Mouse (Mus musculus) forebrain, embryonic 16.5 days (tissue): ENCODE data around the gene Slc8a1. TPM values are rescaled to one million over a fixed set of nuclear protein-coding genes. Genes with fewer than 3 reads are reported as not detected.

Experiments
- ATAC-seq: fragments of 200-750 bp; cut with Nextera tagmentation; 2 replicates; pipeline ENCODE4 v1.8.0; 2017; ENCODE audit warnings: mild to moderate bottlenecking, moderate library complexity
- H3K27ac ChIP-seq: fragments of 300-500 bp; sonication (generic); 2 replicates; pipeline ENCODE4 v1.5.1; 2014; ENCODE audit warnings: low read length, control low read depth
- H3K27me3 ChIP-seq: fragments of 300-500 bp; sonication (generic); replicated peaks from 2 replicates; pipeline ENCODE4 v1.6.1; 2014; ENCODE audit warnings: low read length; ENCODE audit not compliant: control insufficient read depth, insufficient read depth
- H3K36me3 ChIP-seq: fragments of 300-500 bp; sonication (generic); 2 replicates; pipeline ENCODE4 v1.6.1; 2014; ENCODE audit not compliant: control insufficient read depth, insufficient read depth
- H3K4me1 ChIP-seq: fragments of 300-500 bp; sonication (generic); replicated peaks from 2 replicates; pipeline ENCODE4 v1.6.1; 2014; ENCODE audit warnings: low read length; ENCODE audit not compliant: control insufficient read depth, insufficient read depth
- H3K4me2 ChIP-seq: fragments of 300-500 bp; sonication (generic); 2 replicates; pipeline ENCODE4 v1.6.1; 2014; ENCODE audit warnings: mild to moderate bottlenecking, low read length, control low read depth
- H3K4me3 ChIP-seq: fragments of 300-500 bp; sonication (generic); replicated peaks from 2 replicates; pipeline ENCODE4 v1.5.1; 2014; ENCODE audit warnings: mild to moderate bottlenecking, low read length, control low read depth
- H3K9ac ChIP-seq: fragments of 300-500 bp; sonication (generic); replicated peaks from 2 replicates; pipeline ENCODE4 v1.6.1; 2014; ENCODE audit warnings: low read depth, low read length, control low read depth
- H3K9me3 ChIP-seq: fragments of 300-500 bp; sonication (generic); 2 replicates; pipeline ENCODE4 v1.6.1; 2016; ENCODE audit warnings: low read length; ENCODE audit not compliant: control insufficient read depth
- WGBS: fragments of 180-500 bp; shearing (Covaris S2); extraction: QIAGEN DNeasy Blood & Tissue Kit; methylation state at CpG from one replicate; pipeline ENCODE4 v1.1.7; 2014; 5-methylcytosine and 5-hydroxymethylcytosine counted together
- polyA plus RNA-seq: library from polyadenylated mRNA; unstranded; fragments of >200 nt; fragmentation: Nextera tagmentation; extraction: Ambion mirVana; gene quantifications from 2 replicates; pipeline ENCODE4 v1.2.1, GENCODE M21; 2015

Gene Slc8a1
- polyA plus RNA-seq, 1 experiment from 2014 or later = 21.7 TPM

DNA sequence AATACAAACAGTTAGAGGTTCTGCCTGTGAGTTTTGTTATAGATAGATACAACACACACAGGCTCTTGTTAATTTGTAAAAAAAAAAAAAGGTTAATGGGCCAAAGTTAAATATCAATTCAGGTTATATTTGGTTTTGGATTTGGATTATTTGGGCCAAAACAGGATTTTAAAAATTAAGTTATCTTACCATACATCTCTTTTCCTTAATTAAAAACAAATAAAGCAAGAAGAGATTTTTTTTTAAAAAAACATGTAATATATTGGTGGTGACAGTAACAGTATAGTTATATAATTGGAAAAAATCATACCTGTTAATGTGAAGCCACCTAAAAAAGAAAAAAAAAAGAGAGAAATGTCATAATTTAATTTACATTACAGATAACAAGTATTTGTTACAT, 296.7 kb downstream of the Slc8a1 start, which contains the start of gene Gm11096:
Gm11096 (plus strand) TSS at position 301 of the 400 bp plus-strand sequence.
- H3K9me3 ChIP-seq = no peaks in the 10 kb centered on the region
- H3K27ac ChIP-seq = no peak within 1 kb of the TSS
- H3K4me1 ChIP-seq = no peaks in the 10 kb centered on the region
- H3K9ac ChIP-seq = no peak within 1 kb of the TSS
- H3K27me3 ChIP-seq = no peaks in the 10 kb centered on the region
- no peak for ATAC-seq
- H3K4me2 ChIP-seq = no peak within 1 kb of the TSS
- H3K36me3 ChIP-seq = peaks cover 4% of the 10 kb centered on the region
- H3K4me3 ChIP-seq = no peak within 1 kb of the TSS

DNA sequence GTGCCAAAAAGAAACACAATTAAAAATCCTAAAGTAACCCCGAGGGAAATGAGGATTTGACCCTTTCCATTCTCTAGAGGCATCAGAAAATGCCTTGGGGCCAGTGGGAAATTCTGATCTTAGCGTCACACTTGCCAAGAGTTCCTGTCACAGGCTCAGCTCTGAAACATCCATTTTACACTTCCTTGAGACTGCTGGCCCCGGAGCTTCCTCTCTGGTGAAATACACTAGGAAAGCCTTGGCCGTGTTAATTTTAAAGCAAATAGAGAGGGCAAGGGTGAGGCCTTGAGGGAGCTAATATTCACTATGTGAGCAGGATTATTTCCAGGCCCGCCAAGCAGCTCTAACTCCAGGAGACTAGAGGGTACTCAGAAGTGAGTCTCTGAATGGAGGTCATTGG, 305.0 kb downstream of the Slc8a1 start:
- WGBS = 61% methylated on average over 5 of the region's 5 CpGs
- H3K36me3 ChIP-seq = peaks cover 2% of the 10 kb centered on the region; the same call in 1 of the 2 replicates
- no peak overlapping the region for H3K4me2 ChIP-seq
- no peaks in the 10 kb centered on the region for H3K9me3 ChIP-seq
- H3K27ac ChIP-seq = no peak overlapping the region
- H3K9ac ChIP-seq = no peak overlapping the region
- no peak overlapping the region for H3K4me3 ChIP-seq
- no peak for ATAC-seq
- H3K27me3 ChIP-seq = no peaks in the 10 kb centered on the region
- H3K4me1 ChIP-seq = no peaks in the 10 kb centered on the region

DNA sequence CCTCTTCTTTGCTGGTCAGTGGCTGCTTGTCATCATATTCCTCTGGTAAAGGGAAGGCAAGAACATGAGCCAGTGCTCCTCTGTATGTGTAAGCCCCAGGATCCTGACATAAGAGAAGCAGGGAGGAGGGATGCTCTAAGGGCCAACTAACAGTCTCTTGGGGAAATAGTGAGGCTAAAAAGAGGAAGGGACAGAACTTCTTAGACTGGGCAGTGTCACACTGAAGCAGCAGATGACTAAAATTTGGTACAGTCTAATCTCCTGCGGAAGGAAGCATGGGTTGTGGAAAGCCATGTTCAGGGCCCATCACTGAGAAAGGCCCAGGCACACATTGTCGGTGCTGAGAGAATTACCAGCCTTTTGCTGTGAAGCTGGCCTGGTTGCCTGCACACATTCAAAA, 305.4 kb downstream of the Slc8a1 start:
- 85% methylated on average over 2 of the region's 2 CpGs for WGBS
- no peaks in the 10 kb centered on the region for H3K4me1 ChIP-seq
- H3K27ac ChIP-seq = no peak overlapping the region
- H3K4me3 ChIP-seq = no peak overlapping the region
- no peak overlapping the region for H3K9ac ChIP-seq
- ATAC-seq = no peak
- H3K27me3 ChIP-seq = no peaks in the 10 kb centered on the region
- no peak overlapping the region for H3K4me2 ChIP-seq
- no peaks in the 10 kb centered on the region for H3K9me3 ChIP-seq
- H3K36me3 ChIP-seq = no peaks in the 10 kb centered on the region; the same call in 1 of the 2 replicates

- peak overlapping the region; percentile 46 for H3K27ac ChIP-seq
Measured at GRCm38 (mm10) chr17:81427245-81427644, 310.9 kb downstream of the Slc8a1 start.

GRCm38 (mm10) chr17:81424256-81424912, 313.8 kb downstream of the Slc8a1 start:
- no peak for ATAC-seq
- H3K27me3 ChIP-seq = no peaks in the 10 kb centered on the region
- no peak overlapping the region for H3K4me3 ChIP-seq
- peaks cover 11% of the 10 kb centered on the region for H3K4me1 ChIP-seq
- H3K9me3 ChIP-seq = no peaks in the 10 kb centered on the region
- H3K27ac ChIP-seq = no peak overlapping the region
- 53% methylated on average over 10 of the region's 10 CpGs for WGBS
- no peak overlapping the region for H3K9ac ChIP-seq
- no peaks in the 10 kb centered on the region for H3K36me3 ChIP-seq
- H3K4me2 ChIP-seq = no peak overlapping the region

More at GRCm38 (mm10) chr17:81427245-81427644, 310.9 kb downstream of the Slc8a1 start:
- H3K4me1 ChIP-seq = peaks cover 6% of the 10 kb centered on the region
- no peaks in the 10 kb centered on the region; the same call in 1 of the 2 replicates for H3K36me3 ChIP-seq
- no peak overlapping the region for H3K9ac ChIP-seq
- H3K9me3 ChIP-seq = no peaks in the 10 kb centered on the region
- no peaks in the 10 kb centered on the region for H3K27me3 ChIP-seq
- no peak overlapping the region for H3K4me2 ChIP-seq
- WGBS = 75% methylated on average over 7 of the region's 7 CpGs
- H3K4me3 ChIP-seq = no peak overlapping the region
- peak; percentile 36; the same call in 1 of the 2 replicates for ATAC-seq

- peak overlapping the region; percentile 60 for H3K27ac ChIP-seq
- peaks cover 11% of the 10 kb centered on the region for H3K4me1 ChIP-seq
- 26% methylated on average over 10 of the region's 10 CpGs for WGBS
- peak; percentile 92 for ATAC-seq
- no peaks in the 10 kb centered on the region for H3K9me3 ChIP-seq
- H3K4me3 ChIP-seq = no peak overlapping the region
- H3K9ac ChIP-seq = no peak overlapping the region
- H3K27me3 ChIP-seq = no peaks in the 10 kb centered on the region
- no peaks in the 10 kb centered on the region for H3K36me3 ChIP-seq
- no peak overlapping the region for H3K4me2 ChIP-seq
Measured at GRCm38 (mm10) chr17:81419802-81420459, 318.2 kb downstream of the Slc8a1 start.

- no peak overlapping the region for H3K4me3 ChIP-seq
- H3K9me3 ChIP-seq = no peaks in the 10 kb centered on the region
- no peak overlapping the region for H3K27ac ChIP-seq
- ATAC-seq = no peak
- no peak overlapping the region for H3K9ac ChIP-seq
- no peak overlapping the region for H3K4me2 ChIP-seq
- no peaks in the 10 kb centered on the region for H3K27me3 ChIP-seq
- no peaks in the 10 kb centered on the region for H3K36me3 ChIP-seq
- WGBS = 90% methylated on average over 6 of the region's 6 CpGs
- peaks cover 5% of the 10 kb centered on the region for H3K4me1 ChIP-seq
Measured at GRCm38 (mm10) chr17:81416361-81417114, 321.6 kb downstream of the Slc8a1 start.

DNA sequence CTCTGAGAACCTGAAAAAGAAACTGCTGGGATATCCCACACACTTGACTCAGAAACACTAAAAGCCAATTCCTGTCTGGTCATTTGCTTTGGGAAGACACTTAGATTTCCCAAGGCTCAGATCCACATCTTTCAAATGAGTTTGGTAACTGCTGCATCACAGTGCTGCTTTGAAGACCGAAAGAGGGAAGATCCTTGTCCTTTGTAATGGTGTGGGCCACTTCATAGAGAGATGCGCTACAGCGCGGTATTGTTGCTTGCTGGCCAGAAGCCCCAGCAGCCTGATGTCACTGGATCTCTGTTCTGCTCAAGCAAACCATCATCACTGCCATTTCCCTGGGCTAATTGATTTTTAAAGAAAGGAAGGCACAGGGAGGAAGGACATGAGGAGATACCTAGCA, 325.4 kb downstream of the Slc8a1 start:
- Histone ChIP-seq H3K9ac (no peak overlapping the region), H3K9me3 (no peaks in the 10 kb centered on the region), H3K4me2 (no peak overlapping the region), H3K4me1 (no peaks in the 10 kb centered on the region), H3K4me3 (no peak overlapping the region), H3K36me3 (peaks cover 5% of the 10 kb centered on the region), H3K27ac (no peak overlapping the region), H3K27me3 (no peaks in the 10 kb centered on the region)
- ATAC-seq = no peak
- WGBS = 92% methylated on average over 4 of the region's 4 CpGs

GRCm38 (mm10) chr17:81404225-81404624, 334.0 kb downstream of the Slc8a1 start:
- peak overlapping the region; percentile 47; the same call in 1 of the 2 replicates for H3K27ac ChIP-seq
- H3K4me3 ChIP-seq = no peak overlapping the region
- peaks cover 33% of the 10 kb centered on the region for H3K4me1 ChIP-seq
- no peak overlapping the region for H3K4me2 ChIP-seq
- no peak overlapping the region for H3K9ac ChIP-seq
- H3K36me3 ChIP-seq = peaks cover 9% of the 10 kb centered on the region
- no peaks in the 10 kb centered on the region for H3K27me3 ChIP-seq
- no peaks in the 10 kb centered on the region for H3K9me3 ChIP-seq
- no peak for ATAC-seq
- WGBS = 31% methylated on average over 4 of the region's 4 CpGs
